Mouse (Mus musculus): ENCODE results near the gene Mlana. TPM values are rescaled to one million over a fixed set of nuclear protein-coding genes. Genes with fewer than 3 reads are reported as not detected.

Mlana gene
- total RNA-seq, 2 experiments from 2014 or later, result not detected

DNA sequence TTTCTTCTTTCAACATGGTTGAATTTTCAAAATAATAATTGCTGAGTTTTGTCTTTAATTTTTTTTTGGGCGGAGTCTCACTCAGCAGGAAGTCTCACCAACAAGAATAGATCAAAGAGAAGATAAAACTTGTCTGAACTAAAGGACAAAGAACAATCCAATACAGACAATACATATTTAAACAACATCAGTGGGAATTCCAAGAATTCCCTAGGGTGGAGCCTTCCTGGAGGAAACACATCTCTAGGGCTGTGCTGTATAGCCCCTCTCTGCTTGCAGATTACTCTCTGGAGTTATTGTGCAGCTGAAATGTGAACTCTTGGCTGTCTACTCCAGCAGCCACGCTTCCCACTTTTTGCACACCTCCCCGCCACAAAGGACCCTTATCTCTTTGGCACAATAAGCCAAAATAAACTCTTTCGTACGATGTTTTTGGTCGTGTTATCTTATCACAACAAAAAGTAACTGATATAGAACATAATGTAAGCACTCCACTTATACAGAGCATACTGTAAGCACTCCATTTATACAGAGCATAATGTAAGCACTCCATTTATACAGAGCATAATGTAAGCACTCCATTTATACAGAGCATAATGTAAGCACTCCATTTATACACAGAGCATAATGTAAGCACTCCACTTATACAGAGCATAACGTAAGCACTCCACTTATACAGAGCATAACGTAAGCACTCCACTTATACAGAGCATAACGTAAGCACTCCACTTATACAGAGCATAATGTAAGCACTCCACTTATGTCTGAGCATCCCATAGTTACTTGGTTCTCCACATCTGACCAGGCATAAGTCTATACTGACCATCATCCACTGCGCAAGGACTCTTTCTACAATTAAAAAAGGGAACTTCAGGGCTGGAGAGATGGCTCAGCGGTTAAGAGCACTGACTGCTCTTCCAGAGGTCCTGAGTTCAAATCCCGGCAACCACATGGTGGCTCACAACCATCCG, 17.2 kb upstream of the Mlana start:
- DNase-seq, result no peak
- TF ChIP-seq CTCF (IDR thresholded peaks at IDR 0.05), result no peak
- Histone ChIP-seq H3K27ac (no peak overlapping the region), H3K4me3 (no peak overlapping the region)
- intact Hi-C loops (cut with DNase I), result loop anchor here (5.0 kb wide), 1 partner anchor 297 kb away; no protein-coding TSS in a partner anchor

GRCm38 (mm10) chr19:29683844-29684540, 13.6 kb upstream of the Mlana start:
- intact Hi-C loops (cut with DNase I), result loop anchor here (2.0 to 5.0 kb wide), 2 partner anchors 137 to 293 kb away; no protein-coding TSS in a partner anchor
- TF ChIP-seq CTCF (IDR thresholded peaks at IDR 0.05), result peak; percentile 94
- H3K27ac ChIP-seq, result no peak overlapping the region
- DNase-seq, result peak; percentile 83
- peak overlapping the region; percentile 62 for H3K4me3 ChIP-seq

DNA sequence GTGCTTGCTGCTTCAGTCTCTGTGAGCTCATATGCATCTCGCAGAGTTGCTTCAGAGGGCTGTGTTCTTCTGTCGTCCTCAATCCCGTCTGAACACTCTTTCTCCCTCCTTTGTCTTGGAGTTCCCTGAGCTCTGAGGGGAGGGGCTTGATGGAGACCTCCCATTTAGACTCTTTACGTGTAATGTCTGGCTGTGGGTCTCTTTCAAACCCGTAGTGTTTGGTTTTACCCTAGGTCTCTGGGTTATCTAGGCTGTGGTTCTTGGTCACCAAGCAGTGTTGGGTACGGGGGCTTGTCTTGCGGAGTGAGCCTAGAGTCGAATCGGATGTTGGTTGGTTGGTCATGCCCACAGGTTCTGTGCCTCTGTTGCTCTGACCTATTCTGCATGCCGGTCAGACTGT, 2.6 kb upstream of the Mlana start:
- TF ChIP-seq CTCF (IDR thresholded peaks at IDR 0.05), result no peak
- Histone ChIP-seq H3K4me3 (no peak overlapping the region), H3K27ac (no peak overlapping the region)
- intact Hi-C loops (cut with DNase I), result no loop called here
- no peak for DNase-seq

- H3K27ac ChIP-seq, result no peak overlapping the region
- no peak for TF ChIP-seq CTCF (IDR thresholded peaks at IDR 0.05)
- no peak overlapping the region for H3K4me3 ChIP-seq
- DNase-seq, result no peak
- intact Hi-C loops (cut with DNase I), result no loop called here
These were observed 1.3 kb upstream of the Mlana start for GRCm38 (mm10) chr19:29696309-29696708.

- intact Hi-C loops (cut with DNase I), result no loop called here
- H3K27ac ChIP-seq, result no peak overlapping the region
- DNase-seq, result no peak
- H3K4me3 ChIP-seq, result no peak overlapping the region
- TF ChIP-seq CTCF (IDR thresholded peaks at IDR 0.05), result no peak
These were observed 784 bp upstream of the Mlana start for GRCm38 (mm10) chr19:29696840-29697239.

GRCm38 (mm10) chr19:29701707-29702106, 4.1 kb downstream of the Mlana start:
- Histone ChIP-seq H3K4me3 (no peak overlapping the region), H3K27ac (no peak overlapping the region)
- DNase-seq, result no peak
- intact Hi-C loops (cut with DNase I), result no loop called here
- no peak for TF ChIP-seq CTCF (IDR thresholded peaks at IDR 0.05)

- no peak for DNase-seq
- no peak overlapping the region for H3K4me3 ChIP-seq
- no peak overlapping the region for H3K27ac ChIP-seq
- intact Hi-C loops (cut with DNase I), result no loop called here
- no peak for TF ChIP-seq CTCF (IDR thresholded peaks at IDR 0.05)
These were observed 6.8 kb downstream of the Mlana start for GRCm38 (mm10) chr19:29704436-29704835.

- intact Hi-C loops (cut with DNase I), result no loop called here
- DNase-seq, result no peak
- no peak overlapping the region for H3K27ac ChIP-seq
- H3K4me3 ChIP-seq, result no peak overlapping the region; the same call in 1 of the 2 replicates
- no peak for TF ChIP-seq CTCF (IDR thresholded peaks at IDR 0.05)
These were observed 9.8 kb downstream of the Mlana start for GRCm38 (mm10) chr19:29707314-29707898.

DNA sequence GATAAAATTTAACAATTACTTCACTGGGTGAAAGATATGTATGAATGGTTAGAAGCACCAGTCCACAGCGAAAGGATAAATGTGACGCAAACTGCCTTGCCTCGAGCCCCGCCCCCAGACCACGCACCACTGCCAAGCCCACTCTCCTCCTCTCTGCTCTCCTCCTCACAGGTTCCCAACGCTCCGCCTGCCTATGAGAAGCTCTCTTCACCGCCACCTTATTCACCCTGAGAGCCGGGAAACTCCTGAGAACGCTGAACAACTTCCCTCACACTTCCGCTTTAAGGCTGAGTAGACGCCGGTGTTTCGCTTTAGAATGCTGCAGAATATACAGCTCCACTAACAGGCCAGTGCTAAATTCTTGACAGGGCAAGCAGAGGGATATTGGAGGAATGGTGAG, 10.4 kb downstream of the Mlana start:
- H3K4me3 ChIP-seq, result peak overlapping the region; percentile 61
- no peak overlapping the region for H3K27ac ChIP-seq
- TF ChIP-seq CTCF (IDR thresholded peaks at IDR 0.05), result no peak
- no peak for DNase-seq
- intact Hi-C loops (cut with DNase I), result no loop called here

DNA sequence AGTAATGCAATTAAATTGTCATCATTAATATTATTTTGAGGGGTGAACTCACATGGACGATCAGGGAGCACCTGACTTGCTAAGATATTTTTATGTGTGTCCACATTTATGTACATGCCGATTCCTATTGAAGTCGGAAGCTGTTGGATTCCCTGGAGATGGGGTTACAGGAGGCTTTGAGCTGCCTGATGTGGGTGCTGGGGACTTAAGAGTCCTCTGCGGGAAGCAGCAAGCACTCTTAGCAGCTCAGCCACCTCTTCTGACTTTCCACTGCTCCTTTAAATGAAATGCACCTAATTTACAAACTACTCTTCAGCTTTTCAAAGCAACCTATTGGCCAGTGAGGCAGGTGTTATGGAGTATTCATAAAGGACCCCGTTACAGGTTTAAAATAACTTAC, 10.8 kb downstream of the Mlana start:
- DNase-seq, result no peak
- TF ChIP-seq CTCF (IDR thresholded peaks at IDR 0.05), result no peak
- no peak overlapping the region for H3K27ac ChIP-seq
- intact Hi-C loops (cut with DNase I), result no loop called here
- H3K4me3 ChIP-seq, result peak overlapping the region; percentile 61

- intact Hi-C loops (cut with DNase I), result no loop called here
- Histone ChIP-seq H3K4me3 (no peak overlapping the region), H3K27ac (no peak overlapping the region)
- no peak for DNase-seq
- no peak for TF ChIP-seq CTCF (IDR thresholded peaks at IDR 0.05)
These were observed 11.8 kb downstream of the Mlana start for GRCm38 (mm10) chr19:29709461-29709860.

DNA sequence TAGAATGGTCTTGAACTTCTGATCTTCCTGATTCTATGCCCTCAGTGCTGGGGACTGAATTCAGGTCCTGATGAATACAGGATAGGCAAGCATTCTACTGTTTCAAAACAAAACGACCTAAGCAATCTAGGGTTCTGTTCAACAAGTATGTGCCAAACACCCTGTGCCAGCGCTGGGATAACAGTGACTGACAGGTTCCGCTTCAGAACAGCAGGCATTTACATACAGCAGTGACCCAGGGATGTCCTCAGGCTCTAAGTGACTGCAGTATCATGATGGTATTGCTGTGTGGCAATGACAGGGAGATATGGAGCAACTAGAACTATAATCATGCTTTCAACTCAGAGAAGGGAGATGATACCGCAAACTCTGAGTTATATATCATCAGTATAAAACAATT, 15.8 kb downstream of the Mlana start:
- DNase-seq, result no peak
- intact Hi-C loops (cut with DNase I), result no loop called here
- no peak overlapping the region for H3K27ac ChIP-seq
- no peak overlapping the region for H3K4me3 ChIP-seq
- TF ChIP-seq CTCF (IDR thresholded peaks at IDR 0.05), result no peak

DNA sequence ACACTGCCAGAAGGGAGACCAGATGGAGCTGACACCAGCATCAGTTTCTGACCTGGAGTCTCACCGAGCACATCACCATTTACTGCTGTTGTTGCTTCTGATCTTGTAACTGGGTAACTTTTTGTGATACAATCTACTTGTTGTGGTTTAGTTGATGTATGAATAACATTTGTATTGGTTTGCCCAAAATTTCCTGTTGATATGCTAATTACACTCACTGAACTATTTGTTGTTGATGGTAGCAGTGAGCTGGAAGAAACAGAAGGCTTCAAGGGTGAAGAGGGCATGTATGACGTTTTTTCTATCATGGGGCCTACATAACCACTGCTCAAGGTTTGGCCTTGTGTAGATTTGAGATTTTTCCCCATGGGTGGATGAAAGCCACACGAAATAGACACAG, 20.2 kb downstream of the Mlana start:
- TF ChIP-seq CTCF (IDR thresholded peaks at IDR 0.05), result no peak
- no peak overlapping the region for H3K27ac ChIP-seq
- no peak for DNase-seq
- intact Hi-C loops (cut with DNase I), result no loop called here
- no peak overlapping the region for H3K4me3 ChIP-seq

Measured in gastrocnemius, adult 2 months (tissue).